Mouse (Mus musculus): ENCODE measurements around the gene Phtf2. TPM values are rescaled to one million over a fixed set of nuclear protein-coding genes. Genes with fewer than 3 reads are reported as not detected.

The Phtf2 gene
- 3.0 and 3.6 TPM in 2 replicates for polyA plus RNA-seq (2012; rRNA removed)

DNA sequence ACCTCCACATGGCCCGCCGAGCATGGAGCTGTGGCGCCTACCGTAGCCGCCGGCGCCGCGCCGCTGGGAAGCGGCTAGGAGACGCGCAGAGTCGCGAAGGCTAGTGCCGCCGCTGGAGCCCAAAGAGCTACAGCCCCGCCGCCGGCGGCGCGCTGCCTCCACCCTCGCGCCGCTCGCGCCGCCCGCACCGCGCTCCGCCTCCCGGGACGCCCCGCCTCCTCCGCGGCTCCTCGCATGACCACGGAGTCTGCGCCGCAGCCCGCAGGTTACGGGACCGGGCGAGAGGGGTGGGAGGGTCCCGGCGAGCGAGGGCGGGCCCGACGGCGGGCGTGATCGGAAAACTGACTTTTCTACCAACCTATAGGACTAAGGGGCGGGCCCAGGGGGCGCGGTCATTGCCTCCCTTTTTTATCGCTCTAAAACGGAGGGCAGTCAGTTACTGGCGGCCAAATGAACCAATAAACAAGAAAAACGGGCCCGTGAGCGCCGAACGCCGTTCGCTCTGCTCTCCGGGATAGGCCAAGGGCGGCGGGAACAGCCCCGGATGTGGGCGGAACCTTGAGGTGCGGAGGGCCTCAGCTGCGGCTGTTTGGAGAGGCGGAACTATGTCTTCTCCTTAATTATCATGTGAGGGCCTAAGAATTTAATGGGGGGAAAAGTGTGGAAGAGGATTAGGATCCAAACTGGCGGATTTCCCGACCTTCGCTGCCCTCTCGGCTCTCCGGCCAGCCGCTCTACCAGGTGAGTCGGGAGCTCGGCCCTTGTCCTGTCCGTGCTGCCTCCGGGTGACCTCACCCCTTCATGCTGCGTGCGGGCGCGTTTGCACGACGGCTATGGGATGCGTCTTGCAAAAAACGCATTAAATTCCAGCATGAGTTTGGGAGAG, at the start of gene Phtf2, which contains the start of gene Tmem60:
Gene Phtf2, minus strand, starts transcription at position 210 of the 886 bp plus-strand sequence.
Gene Tmem60, plus strand, starts transcription at position 277 of the 886 bp plus-strand sequence.

Other genes with a start within 250 kb of the Phtf2 start
- gene Tmem60, start 67 bp upstream of the Phtf2 start, polyA plus RNA-seq (2012; rRNA removed), result 15.3 and 15.4 TPM in 2 replicates
- gene Rsbn1l, start 74.3 kb upstream of the Phtf2 start, polyA plus RNA-seq (2012; rRNA removed), result 5.0 and 5.3 TPM in 2 replicates
- 19.7 and 20.2 TPM in 2 replicates for gene Ptpn12, start 173.8 kb upstream of the Phtf2 start, polyA plus RNA-seq (2012; rRNA removed)

Measured in liver, embryonic 14 days (tissue).